Mouse (Mus musculus): Measurements from ENCODE around the gene Trappc6a. TPM values are rescaled to one million over a fixed set of nuclear protein-coding genes. Genes with fewer than 3 reads are reported as not detected.

The Trappc6a gene
- total and polyA plus RNA-seq, 3 experiments, result 41.1 to 201 (median 72.2) TPM

DNA sequence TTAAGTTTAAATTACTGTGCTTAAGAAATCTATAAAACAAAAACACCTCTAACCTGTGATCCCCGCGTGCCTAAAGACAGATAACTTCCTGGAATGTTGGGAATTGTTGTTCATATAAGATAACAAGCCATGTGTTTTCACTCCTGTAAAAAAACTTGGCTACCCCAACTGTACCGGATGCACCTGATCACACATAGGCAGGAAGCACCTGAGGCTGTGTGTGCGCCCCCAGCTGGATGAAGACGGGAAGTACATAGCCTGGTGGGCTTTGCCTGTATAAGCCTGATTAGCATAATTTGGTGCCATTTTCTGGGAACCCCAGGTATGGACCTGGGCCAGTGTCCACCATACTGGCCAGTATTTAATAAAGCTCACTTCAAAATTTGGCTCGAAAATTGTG is 35.4 kb downstream of the Trappc6a start:
- TF ChIP-seq RCOR1 (conservative IDR thresholded peaks at IDR 0.05; ENCODE audit: low read depth, low read length) (no peak), SMC3 (IDR thresholded peaks at IDR 0.05; ENCODE audit: low read depth, low read length) (peak; percentile 54), TCF12 (IDR thresholded peaks at IDR 0.05; ENCODE audit: low read depth, low read length) (peak; percentile 17; the same call in 1 of the 2 replicates), KAT2A (IDR thresholded peaks at IDR 0.05; ENCODE audit: insufficient replicate concordance, low read length) (no peak), JUND (conservative IDR thresholded peaks at IDR 0.05; ENCODE audit: low read depth, low read length) (no peak), POLR2A (IDR thresholded peaks at IDR 0.05; ENCODE audit: low read depth, low read length) (no peak), ELF1 (IDR thresholded peaks at IDR 0.05; ENCODE audit: low read depth, low read length) (0 out of 2 replicates have a peak, but pooled peaks have one; percentile 15), USF2 (conservative IDR thresholded peaks at IDR 0.05; ENCODE audit: low read depth, low read length) (no peak), CTCF (conservative IDR thresholded peaks at IDR 0.05 in 1 of 2, IDR thresholded peaks at IDR 0.05 in 1 of 2; ENCODE audit: low read depth in 2 of 2, low read length in 2 of 2) (peak; percentile 39 to 58; a peak in 3 of 4 replicates), NELFE (IDR thresholded peaks at IDR 0.05; ENCODE audit: low read depth, low read length) (no peak), NRF1 (IDR thresholded peaks at IDR 0.05; ENCODE audit: low read depth, low read length) (no peak)
- H3K4me1 ChIP-seq (ENCODE audit: control insufficient read depth in 1 of 2, insufficient read depth in 2 of 2), result peaks cover 3 to 45% of the 10 kb centered on the region in 2 experiments; a peak in 2 of 4 replicates
- H3K9ac ChIP-seq (ENCODE audit: insufficient read depth, low read depth), result no peak overlapping the region
- dilution Hi-C loops (cut with MboI; ENCODE audit: extremely low pct_ligation_motif_present, extremely low pct_unique_long_range_greater_than_20kb, low sequenced_read_pairs), result no loop called here
- no peak overlapping the region for H3K4me3 ChIP-seq (replicated peaks in 1 of 3; ENCODE audit: low read depth in 2 of 3, low read length in 2 of 3, poor library complexity in 1 of 3)
- H3K36me3 ChIP-seq (replicated peaks in 1 of 2; ENCODE audit: control insufficient read depth in 1 of 2, insufficient read depth in 1 of 2, low read length in 1 of 2), result peaks cover 6 to 77% of the 10 kb centered on the region in 2 experiments
- H3K9me3 ChIP-seq (replicated peaks; ENCODE audit: low read length), result no peaks in the 10 kb centered on the region
- no peak overlapping the region for H3K4me2 ChIP-seq (ENCODE audit: insufficient read depth, low read depth, poor library complexity, severe bottlenecking)
- H3K27me3 ChIP-seq (replicated peaks), result no peaks in the 10 kb centered on the region
- in situ Hi-C loops (cut with MboI; ENCODE audit: low pct_ligation_motif_present, low pct_unique_long_range_greater_than_20kb, low sequenced_read_pairs), result loop anchor here (5.0 kb wide), 1 partner anchor 36 kb away; the partner anchor contains the start of genes Bloc1s3 and Trappc6a
- DNase-seq (ENCODE audit: extremely low read depth), result peak; percentile 49
- peaks cover 16% of the 10 kb centered on the region for H3K79me2 ChIP-seq (replicated peaks; ENCODE audit: control insufficient read depth, extremely low read depth, insufficient read depth, poor library complexity, severe bottlenecking)
- no peak overlapping the region for H3K27ac ChIP-seq (ENCODE audit: insufficient read depth, low read depth)

DNA sequence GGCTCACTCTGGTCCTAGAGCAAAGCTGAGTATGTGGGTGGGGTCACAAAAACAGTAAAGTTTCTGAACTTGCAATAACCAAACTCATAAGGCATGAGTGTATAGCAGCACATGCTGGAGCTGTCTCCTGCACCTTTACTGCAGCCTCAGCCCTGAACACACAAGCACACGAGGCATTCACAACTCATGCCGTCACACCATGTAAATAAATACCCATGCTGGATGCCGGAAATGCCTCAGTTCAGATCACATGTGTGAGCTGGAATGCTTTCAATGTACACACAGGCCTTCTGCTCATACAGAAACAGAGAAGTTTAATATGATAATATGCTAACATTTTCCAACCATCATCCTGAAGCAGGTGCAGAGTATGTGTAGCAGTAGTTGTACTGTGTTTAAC is 37.8 kb downstream of the Trappc6a start:
- Histone ChIP-seq H3K36me3 (replicated peaks in 1 of 2; ENCODE audit: control insufficient read depth in 1 of 2, insufficient read depth in 1 of 2, low read length in 1 of 2) (peaks cover 9 to 86% of the 10 kb centered on the region in 2 experiments), H3K27me3 (replicated peaks) (no peaks in the 10 kb centered on the region), H3K9ac (ENCODE audit: insufficient read depth, low read depth) (no peak overlapping the region), H3K4me1 (ENCODE audit: control insufficient read depth in 1 of 2, insufficient read depth in 2 of 2) (peaks cover 3 to 42% of the 10 kb centered on the region in 2 experiments; a peak in 2 of 4 replicates), H3K4me3 (replicated peaks in 1 of 3; ENCODE audit: low read depth in 2 of 3, low read length in 2 of 3, poor library complexity in 1 of 3) (no peak overlapping the region), H3K79me2 (replicated peaks; ENCODE audit: control insufficient read depth, extremely low read depth, insufficient read depth, poor library complexity, severe bottlenecking) (peaks cover 17% of the 10 kb centered on the region), H3K4me2 (ENCODE audit: insufficient read depth, low read depth, poor library complexity, severe bottlenecking) (no peak overlapping the region), H3K27ac (ENCODE audit: insufficient read depth, low read depth) (no peak overlapping the region), H3K9me3 (replicated peaks; ENCODE audit: low read length) (no peaks in the 10 kb centered on the region)
- TF ChIP-seq CHD2 (IDR thresholded peaks at IDR 0.05; ENCODE audit: low read length) (no peak), ZNF384 (IDR thresholded peaks at IDR 0.05; ENCODE audit: low read depth, low read length) (no peak), EP300 (IDR thresholded peaks at IDR 0.05; ENCODE audit: low read length) (no peak), ELF1 (IDR thresholded peaks at IDR 0.05; ENCODE audit: low read depth, low read length) (no peak), MEF2A (IDR thresholded peaks at IDR 0.05; ENCODE audit: borderline replicate concordance, low read depth, low read length) (no peak), NELFE (IDR thresholded peaks at IDR 0.05; ENCODE audit: low read depth, low read length) (no peak), ZC3H11A (IDR thresholded peaks at IDR 0.05; ENCODE audit: low read depth, low read length) (no peak), RAD21 (IDR thresholded peaks at IDR 0.05; ENCODE audit: low read depth, low read length) (no peak), NRF1 (IDR thresholded peaks at IDR 0.05; ENCODE audit: low read depth, low read length) (no peak), CTCF (conservative IDR thresholded peaks at IDR 0.05 in 1 of 2, IDR thresholded peaks at IDR 0.05 in 1 of 2; ENCODE audit: low read depth in 2 of 2, low read length in 2 of 2) (no peak)
- dilution Hi-C loops (cut with MboI; ENCODE audit: extremely low pct_ligation_motif_present, extremely low pct_unique_long_range_greater_than_20kb, low sequenced_read_pairs) (no loop called here), in situ Hi-C loops (cut with MboI; ENCODE audit: low pct_ligation_motif_present, low pct_unique_long_range_greater_than_20kb, low sequenced_read_pairs) (no loop called here)
- no peak for DNase-seq (ENCODE audit: extremely low read depth)
